Mouse (Mus musculus) embryonic facial prominence, embryonic 11.5 days (tissue): ENCODE data around the gene Plaa. TPM values are rescaled to one million over a fixed set of nuclear protein-coding genes. Genes with fewer than 3 reads are reported as not detected.

Source experiments
- ATAC-seq: fragments of 200-750 bp; cut with Nextera tagmentation; replicated peaks from 2 replicates; pipeline ENCODE4 v1.8.0; 2017; ENCODE audit warnings: low read depth; ENCODE audit not compliant: insufficient number of reproducible peaks, low FRiP score, low TSS enrichment
- DNase-seq: peaks from one replicate; pipeline ENCODE4 v3.0.0-alpha.2; 2015; ENCODE audit warnings: low spot score
- H3K27ac ChIP-seq: fragments of 300-500 bp; sonication (generic); replicated peaks from 2 replicates; pipeline ENCODE4 v1.5.1; 2014; ENCODE audit warnings: mild to moderate bottlenecking, low read depth, low read length, control low read depth
- H3K27me3 ChIP-seq: fragments of 300-500 bp; sonication (generic); 2 replicates; pipeline ENCODE4 v1.6.1; 2014; ENCODE audit warnings: mild to moderate bottlenecking, low read length, moderate library complexity, mixed read lengths; ENCODE audit not compliant: control insufficient read depth, insufficient read depth
- H3K36me3 ChIP-seq: fragments of 300-500 bp; sonication (generic); replicated peaks from 2 replicates; pipeline ENCODE4 v1.6.1; 2014; ENCODE audit warnings: low read depth, mild to moderate bottlenecking, low read length, moderate library complexity, mixed read lengths; ENCODE audit not compliant: control insufficient read depth, insufficient read depth
- H3K4me1 ChIP-seq: fragments of 300-500 bp; sonication (generic); 2 replicates; pipeline ENCODE4 v1.6.1; 2014; ENCODE audit warnings: low read length, mixed read lengths; ENCODE audit not compliant: control insufficient read depth, insufficient read depth
- H3K4me2 ChIP-seq: fragments of 300-500 bp; sonication (generic); 2 replicates; pipeline ENCODE4 v1.6.1; 2014; ENCODE audit warnings: low read depth, mild to moderate bottlenecking, control low read depth, low read length, moderate library complexity
- H3K4me3 ChIP-seq: fragments of 300-500 bp; sonication (generic); 2 replicates; pipeline ENCODE4 v1.5.1; 2014; ENCODE audit warnings: low read depth, low read length, control low read depth
- H3K9ac ChIP-seq: fragments of 300-500 bp; sonication (generic); replicated peaks from 2 replicates; pipeline ENCODE4 v1.6.1; 2014; ENCODE audit warnings: mild to moderate bottlenecking, control low read depth, low read length
- H3K9me3 ChIP-seq: fragments of 300-500 bp; sonication (generic); replicated peaks from 2 replicates; pipeline ENCODE4 v1.6.1; 2016; ENCODE audit warnings: mild to moderate bottlenecking, low read length, inconsistent platforms, mixed read lengths; ENCODE audit not compliant: control insufficient read depth
- WGBS: fragments of 180-500 bp; shearing (Covaris S2); extraction: QIAGEN DNeasy Blood & Tissue Kit; methylation state at CpG from one replicate; pipeline ENCODE4 v1.1.7; 2014; 5-methylcytosine and 5-hydroxymethylcytosine counted together
- polyA plus RNA-seq: library from polyadenylated mRNA; unstranded; fragments of >200 nt; fragmentation: Nextera tagmentation; extraction: Ambion mirVana; gene quantifications from 2 replicates; pipeline ENCODE4 v1.2.1, GENCODE M21; 2014

The Plaa gene
- polyA plus RNA-seq, 1 experiment from 2014 or later: 96.6 TPM

- DNase-seq: no peak
- H3K9ac ChIP-seq: no peak overlapping the region
- H3K9me3 ChIP-seq: no peaks in the 10 kb centered on the region
- H3K4me2 ChIP-seq: no peak overlapping the region
- H3K4me3 ChIP-seq: no peak overlapping the region
- no peak for ATAC-seq
- no peak overlapping the region for H3K27ac ChIP-seq
- no peaks in the 10 kb centered on the region for H3K27me3 ChIP-seq
- no peaks in the 10 kb centered on the region for H3K4me1 ChIP-seq
- no peaks in the 10 kb centered on the region for H3K36me3 ChIP-seq
Observed at GRCm38 (mm10) chr4:94564297-94564696, 38.7 kb downstream of the Plaa start.

- 78% methylated on average over 7 of the region's 7 CpGs for WGBS
- DNase-seq: no peak
- no peaks in the 10 kb centered on the region for H3K9me3 ChIP-seq
- ATAC-seq: no peak
- no peak overlapping the region for H3K9ac ChIP-seq
- H3K4me1 ChIP-seq: no peaks in the 10 kb centered on the region
- H3K27ac ChIP-seq: no peak overlapping the region
- no peak overlapping the region for H3K4me2 ChIP-seq
- no peaks in the 10 kb centered on the region for H3K27me3 ChIP-seq
- H3K4me3 ChIP-seq: no peak overlapping the region
- no peaks in the 10 kb centered on the region for H3K36me3 ChIP-seq
Observed at GRCm38 (mm10) chr4:94561954-94562648, 40.9 kb downstream of the Plaa start.

- Histone ChIP-seq H3K27ac (no peak overlapping the region), H3K9ac (no peak overlapping the region), H3K9me3 (no peaks in the 10 kb centered on the region), H3K4me2 (no peak overlapping the region), H3K4me1 (no peaks in the 10 kb centered on the region), H3K36me3 (no peaks in the 10 kb centered on the region), H3K4me3 (no peak overlapping the region), H3K27me3 (no peaks in the 10 kb centered on the region)
- no peak for ATAC-seq
- DNase-seq: no peak
- WGBS: 86% methylated on average over 1 of the region's 1 CpGs
Observed at GRCm38 (mm10) chr4:94560316-94560715, 42.7 kb downstream of the Plaa start.

GRCm38 (mm10) chr4:94559266-94559665 lies 43.8 kb downstream of the Plaa start:
- H3K27me3 ChIP-seq: no peaks in the 10 kb centered on the region
- no peaks in the 10 kb centered on the region for H3K4me1 ChIP-seq
- no peak overlapping the region for H3K9ac ChIP-seq
- DNase-seq (no peak), ATAC-seq (no peak)
- no peak overlapping the region for H3K4me2 ChIP-seq
- H3K9me3 ChIP-seq: no peaks in the 10 kb centered on the region
- H3K36me3 ChIP-seq: no peaks in the 10 kb centered on the region
- H3K4me3 ChIP-seq: no peak overlapping the region
- WGBS: 39% methylated on average over 2 of the region's 2 CpGs
- H3K27ac ChIP-seq: no peak overlapping the region

- Histone ChIP-seq H3K36me3 (no peaks in the 10 kb centered on the region), H3K27me3 (no peaks in the 10 kb centered on the region), H3K9ac (no peak overlapping the region), H3K4me2 (no peak overlapping the region), H3K9me3 (no peaks in the 10 kb centered on the region), H3K4me1 (no peaks in the 10 kb centered on the region), H3K27ac (no peak overlapping the region), H3K4me3 (no peak overlapping the region)
- ATAC-seq (no peak), DNase-seq (no peak)
- WGBS: 77% methylated on average over 7 of the region's 7 CpGs
Observed at GRCm38 (mm10) chr4:94557145-94557544, 45.9 kb downstream of the Plaa start.

GRCm38 (mm10) chr4:94556265-94557054 lies 46.6 kb downstream of the Plaa start, which contains the start of the genes Gm10306 and Caap1:
Gene Gm10306, plus strand, starts transcription at chr4:94556546.
Gene Caap1, minus strand, starts transcription at chr4:94556796.
- H3K9me3 ChIP-seq: no peaks in the 10 kb centered on the region
- DNase-seq (peak; percentile 97), ATAC-seq (peak; percentile 91)
- under 1% methylated on average over 76 of the region's 83 CpGs for WGBS
- H3K27me3 ChIP-seq: no peaks in the 10 kb centered on the region
- peak within 1 kb of the TSS; percentile 59; the same call in 1 of the 2 replicates for H3K27ac ChIP-seq
- peak within 1 kb of the TSS; percentile 27 for H3K4me2 ChIP-seq
- H3K4me1 ChIP-seq: no peaks in the 10 kb centered on the region
- peak within 1 kb of the TSS; percentile 78 for H3K4me3 ChIP-seq
- no peaks in the 10 kb centered on the region for H3K36me3 ChIP-seq
- peak within 1 kb of the TSS; percentile 78 for H3K9ac ChIP-seq

- no peaks in the 10 kb centered on the region for H3K4me1 ChIP-seq
- H3K27ac ChIP-seq: no peak overlapping the region
- no peak overlapping the region for H3K9ac ChIP-seq
- H3K4me2 ChIP-seq: no peak overlapping the region
- H3K36me3 ChIP-seq: no peaks in the 10 kb centered on the region
- WGBS: 88% methylated on average over 5 of the region's 5 CpGs
- no peaks in the 10 kb centered on the region for H3K9me3 ChIP-seq
- H3K4me3 ChIP-seq: no peak overlapping the region
- ATAC-seq (no peak), DNase-seq (no peak)
- no peaks in the 10 kb centered on the region for H3K27me3 ChIP-seq
Observed at GRCm38 (mm10) chr4:94554955-94555494, 48.0 kb downstream of the Plaa start.

- no peak for DNase-seq
- WGBS: 79% methylated on average over 7 of the region's 7 CpGs
Observed at GRCm38 (mm10) chr4:94544321-94544720, 58.7 kb downstream of the Plaa start.

More at GRCm38 (mm10) chr4:94544321-94544720, 58.7 kb downstream of the Plaa start:
- Histone ChIP-seq H3K27ac (no peak overlapping the region), H3K36me3 (no peaks in the 10 kb centered on the region; the same call in 1 of the 2 replicates), H3K9ac (no peak overlapping the region), H3K27me3 (no peaks in the 10 kb centered on the region), H3K4me1 (no peaks in the 10 kb centered on the region), H3K4me3 (no peak overlapping the region), H3K4me2 (no peak overlapping the region), H3K9me3 (no peaks in the 10 kb centered on the region)
- ATAC-seq: no peak
